Mouse (Mus musculus) embryonic facial prominence, embryonic 15.5 days (tissue): Measurements from ENCODE around the gene Erc1. TPM values are rescaled to one million over a fixed set of nuclear protein-coding genes. Genes with fewer than 3 reads are reported as not detected.
A peak's percentile ranks its signal among the peaks of the same experiment; 100 is the strongest.

Experiments
- ATAC-seq: fragments of 200-750 bp; cut with Nextera tagmentation; 2 replicates; pipeline ENCODE4 v1.8.0; 2017; ENCODE audit warnings: low read depth, moderate TSS enrichment; ENCODE audit not compliant: insufficient number of reproducible peaks, low FRiP score, low TSS enrichment
- H3K27ac ChIP-seq: fragments of 300-500 bp; sonication (generic); replicated peaks from 2 replicates; pipeline ENCODE4 v1.5.1; 2015; ENCODE audit warnings: mild to moderate bottlenecking, inconsistent platforms
- H3K27me3 ChIP-seq: fragments of 300-500 bp; sonication (generic); 2 replicates; pipeline ENCODE4 v1.6.1; 2015; ENCODE audit warnings: inconsistent platforms
- H3K36me3 ChIP-seq: fragments of 300-500 bp; sonication (generic); 2 replicates; pipeline ENCODE4 v1.6.1; 2015; ENCODE audit warnings: mild to moderate bottlenecking, inconsistent platforms
- H3K4me1 ChIP-seq: fragments of 300-500 bp; sonication (generic); 2 replicates; pipeline ENCODE4 v1.6.1; 2015; ENCODE audit warnings: inconsistent platforms
- H3K4me2 ChIP-seq: fragments of 300-500 bp; sonication (generic); replicated peaks from 2 replicates; pipeline ENCODE4 v1.6.1; 2015; ENCODE audit warnings: mild to moderate bottlenecking, inconsistent platforms
- H3K4me3 ChIP-seq: fragments of 300-500 bp; sonication (generic); replicated peaks from 2 replicates; pipeline ENCODE4 v1.5.1; 2015; ENCODE audit warnings: mild to moderate bottlenecking, inconsistent platforms
- H3K9ac ChIP-seq: fragments of 300-500 bp; sonication (generic); 2 replicates; pipeline ENCODE4 v1.6.1; 2015; ENCODE audit warnings: inconsistent platforms
- H3K9me3 ChIP-seq: fragments of 300-500 bp; sonication (generic); replicated peaks from 2 replicates; pipeline ENCODE4 v1.6.1; 2016; ENCODE audit warnings: inconsistent platforms
- WGBS: fragments of 180-500 bp; shearing (Covaris S2); methylation state at CpG from one replicate; pipeline ENCODE4 v1.1.7; 2015; 5-methylcytosine and 5-hydroxymethylcytosine counted together
- polyA plus RNA-seq: library from polyadenylated mRNA; unstranded; fragments of >200 nt; fragmentation: Nextera tagmentation; extraction: Ambion mirVana; gene quantifications from 2 replicates; pipeline ENCODE4 v1.2.1, GENCODE M21; 2015

Gene Erc1
- 19.2 and 21.2 TPM in 2 replicates for polyA plus RNA-seq

- WGBS: under 1% methylated on average over 71 of the region's 73 CpGs
- H3K4me3 ChIP-seq: peak within 1 kb of the TSS; percentile 92
- H3K9me3 ChIP-seq: no peaks in the 10 kb centered on the region
- H3K27ac ChIP-seq: peak within 1 kb of the TSS; percentile 93
- peaks cover 16% of the 10 kb centered on the region for H3K4me1 ChIP-seq
- H3K27me3 ChIP-seq: no peaks in the 10 kb centered on the region
- H3K4me2 ChIP-seq: peak within 1 kb of the TSS; percentile 76
- H3K9ac ChIP-seq: peak within 1 kb of the TSS; percentile 60
- ATAC-seq: peak; percentile 94
- H3K36me3 ChIP-seq: no peaks in the 10 kb centered on the region
These were observed at the start of gene Erc1 for GRCm38 (mm10) chr6:119848034-119848695. Gene Erc1, minus strand, starts transcription at chr6:119848167.

DNA sequence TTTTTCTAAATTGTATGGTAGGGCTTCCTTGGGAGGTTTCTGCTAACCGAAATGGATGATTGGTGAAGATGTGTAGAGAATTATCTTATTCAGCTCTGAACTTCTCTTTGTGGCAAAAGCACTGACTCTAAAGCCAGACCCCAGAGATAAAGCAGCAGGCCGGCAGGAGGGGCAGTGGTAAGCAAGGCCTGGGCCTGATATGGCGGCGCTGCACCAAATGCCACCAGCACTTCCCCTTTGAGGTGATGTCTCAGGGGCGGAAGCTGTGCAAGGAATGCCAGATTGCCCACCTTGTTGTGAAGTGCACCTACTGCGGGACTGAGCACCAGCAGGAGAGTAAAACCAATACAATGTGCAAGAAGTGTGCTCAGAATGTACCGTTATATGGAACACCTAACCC lies 44.7 kb upstream of the Erc1 start:
- H3K4me2 ChIP-seq: no peak overlapping the region
- 80% methylated on average over 7 of the region's 7 CpGs for WGBS
- H3K27me3 ChIP-seq: no peaks in the 10 kb centered on the region
- no peaks in the 10 kb centered on the region for H3K9me3 ChIP-seq
- no peak for ATAC-seq
- no peak overlapping the region for H3K4me3 ChIP-seq
- no peak overlapping the region for H3K9ac ChIP-seq
- H3K4me1 ChIP-seq: no peaks in the 10 kb centered on the region
- H3K36me3 ChIP-seq: no peaks in the 10 kb centered on the region
- H3K27ac ChIP-seq: no peak overlapping the region

DNA sequence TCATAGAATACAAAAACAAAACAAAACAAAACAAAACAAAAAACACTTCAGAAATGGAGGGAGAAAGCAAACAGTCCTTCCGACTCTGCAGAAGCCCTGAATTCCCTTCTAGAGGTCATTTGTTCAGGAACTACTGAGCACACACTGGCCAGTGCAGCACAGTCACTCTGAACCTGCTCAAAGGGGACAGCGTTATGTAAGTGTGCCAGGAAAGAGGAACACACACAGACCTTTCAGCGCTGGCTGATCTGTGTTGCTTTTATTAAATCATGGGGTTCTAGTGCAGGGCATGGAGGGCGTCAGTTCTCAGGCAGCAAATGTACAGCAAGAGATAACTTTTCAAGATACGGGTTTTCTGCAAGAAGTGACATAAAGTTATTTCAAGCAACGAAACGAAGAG lies 35.2 kb upstream of the Erc1 start:
- no peaks in the 10 kb centered on the region for H3K36me3 ChIP-seq
- no peaks in the 10 kb centered on the region for H3K27me3 ChIP-seq
- no peaks in the 10 kb centered on the region for H3K4me1 ChIP-seq
- no peaks in the 10 kb centered on the region for H3K9me3 ChIP-seq
- no peak overlapping the region for H3K9ac ChIP-seq
- no peak for ATAC-seq
- H3K4me3 ChIP-seq: no peak overlapping the region
- no peak overlapping the region for H3K4me2 ChIP-seq
- H3K27ac ChIP-seq: no peak overlapping the region
- 75% methylated on average over 7 of the region's 7 CpGs for WGBS

DNA sequence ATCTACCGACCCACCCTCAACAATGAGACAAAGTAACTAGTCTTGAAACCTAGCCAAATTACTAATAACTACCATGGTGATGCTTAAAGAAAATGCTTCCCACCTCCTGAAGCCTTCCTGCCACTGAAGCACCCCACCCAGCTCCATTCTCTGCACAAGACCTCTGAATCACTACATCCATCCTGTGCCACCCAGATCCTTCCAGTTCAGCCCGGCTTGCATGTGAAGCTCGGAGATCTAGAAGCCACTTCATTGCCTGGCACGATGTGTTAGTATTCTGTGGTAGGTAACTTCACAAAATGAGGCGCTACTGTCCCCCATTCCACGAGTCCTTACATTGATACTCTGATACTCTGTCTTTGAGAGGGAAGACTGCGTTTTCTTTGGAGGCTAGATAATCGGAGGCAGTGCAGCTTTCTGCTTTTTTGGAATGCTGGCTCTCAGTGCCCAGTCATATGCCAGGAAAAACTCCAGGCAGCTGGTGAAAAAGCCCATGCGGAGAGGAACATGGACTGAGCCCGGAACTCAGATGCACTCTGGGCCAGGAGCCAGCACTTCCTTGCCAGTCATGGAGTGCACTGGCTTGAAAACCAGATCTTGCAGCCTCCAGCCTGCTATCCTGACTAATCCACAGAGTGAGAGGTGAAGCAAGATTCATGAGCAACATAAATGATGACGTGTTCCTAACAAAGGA lies 16.5 kb upstream of the Erc1 start:
- Histone ChIP-seq H3K4me2 (no peak overlapping the region), H3K9ac (no peak overlapping the region), H3K4me1 (no peaks in the 10 kb centered on the region), H3K27me3 (no peaks in the 10 kb centered on the region), H3K9me3 (no peaks in the 10 kb centered on the region), H3K4me3 (no peak overlapping the region), H3K27ac (no peak overlapping the region), H3K36me3 (no peaks in the 10 kb centered on the region)
- no peak for ATAC-seq
- 79% methylated on average over 11 of the region's 11 CpGs for WGBS

- no peak for ATAC-seq
- no peak overlapping the region for H3K27ac ChIP-seq
- 53% methylated on average over 8 of the region's 8 CpGs for whole genome bisulfite sequencing
- no peaks in the 10 kb centered on the region for H3K9me3 ChIP-seq
- no peaks in the 10 kb centered on the region for H3K36me3 ChIP-seq
- H3K4me2 ChIP-seq: no peak overlapping the region
- no peak overlapping the region for H3K4me3 ChIP-seq
- H3K4me1 ChIP-seq: no peaks in the 10 kb centered on the region
- H3K27me3 ChIP-seq: no peaks in the 10 kb centered on the region
- no peak overlapping the region for H3K9ac ChIP-seq
These were observed 13.6 kb upstream of the Erc1 start for GRCm38 (mm10) chr6:119861519-119861918.

- H3K9ac ChIP-seq: no peak overlapping the region
- H3K9me3 ChIP-seq: no peaks in the 10 kb centered on the region
- no peaks in the 10 kb centered on the region for H3K36me3 ChIP-seq
- H3K4me2 ChIP-seq: no peak overlapping the region
- no peak overlapping the region for H3K27ac ChIP-seq
- ATAC-seq: no peak
- H3K4me3 ChIP-seq: no peak overlapping the region
- WGBS: 95% methylated on average over 2 of the region's 2 CpGs
- H3K27me3 ChIP-seq: no peaks in the 10 kb centered on the region
- H3K4me1 ChIP-seq: no peaks in the 10 kb centered on the region
These were observed 12.3 kb upstream of the Erc1 start for GRCm38 (mm10) chr6:119860236-119860635.

- no peaks in the 10 kb centered on the region for H3K27me3 ChIP-seq
- no peak for ATAC-seq
- H3K36me3 ChIP-seq: no peaks in the 10 kb centered on the region
- H3K4me2 ChIP-seq: no peak overlapping the region
- H3K27ac ChIP-seq: no peak overlapping the region
- 71% methylated on average over 4 of the region's 4 CpGs for WGBS
- H3K9me3 ChIP-seq: no peaks in the 10 kb centered on the region
- no peak overlapping the region for H3K9ac ChIP-seq
- no peak overlapping the region for H3K4me3 ChIP-seq
- no peaks in the 10 kb centered on the region for H3K4me1 ChIP-seq
These were observed 7.5 kb upstream of the Erc1 start for GRCm38 (mm10) chr6:119855471-119855870.

- no peaks in the 10 kb centered on the region for H3K36me3 ChIP-seq
- peaks cover 3% of the 10 kb centered on the region for H3K4me1 ChIP-seq
- H3K9me3 ChIP-seq: no peaks in the 10 kb centered on the region
- H3K27ac ChIP-seq: no peak overlapping the region
- no peak for ATAC-seq
- H3K4me2 ChIP-seq: no peak overlapping the region
- H3K9ac ChIP-seq: no peak overlapping the region
- 30% methylated on average over 2 of the region's 2 CpGs for WGBS
- H3K27me3 ChIP-seq: no peaks in the 10 kb centered on the region
- no peak overlapping the region for H3K4me3 ChIP-seq
These were observed 6.2 kb upstream of the Erc1 start for GRCm38 (mm10) chr6:119854156-119854555.

DNA sequence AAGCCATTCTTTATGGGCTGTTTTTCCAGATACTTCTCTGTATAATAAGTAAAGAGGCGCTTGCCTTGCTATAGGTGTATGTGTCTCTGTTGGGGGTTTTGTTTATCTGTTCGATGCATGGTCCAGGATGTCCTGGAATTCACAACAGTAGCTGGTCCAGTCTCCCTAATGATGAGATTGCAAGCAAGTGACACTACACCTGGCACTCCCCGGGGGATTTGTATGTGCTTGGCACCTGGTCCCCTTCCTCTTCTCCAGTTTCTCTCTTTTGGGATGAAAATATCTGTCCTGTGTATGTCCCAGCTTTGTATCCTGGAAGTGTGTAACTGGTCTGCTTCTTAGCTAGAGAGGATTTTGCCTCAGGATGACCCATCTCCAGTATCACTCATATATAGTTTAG lies 1.9 kb upstream of the Erc1 start:
- ATAC-seq: no peak
- no peak overlapping the region for H3K27ac ChIP-seq

DNA sequence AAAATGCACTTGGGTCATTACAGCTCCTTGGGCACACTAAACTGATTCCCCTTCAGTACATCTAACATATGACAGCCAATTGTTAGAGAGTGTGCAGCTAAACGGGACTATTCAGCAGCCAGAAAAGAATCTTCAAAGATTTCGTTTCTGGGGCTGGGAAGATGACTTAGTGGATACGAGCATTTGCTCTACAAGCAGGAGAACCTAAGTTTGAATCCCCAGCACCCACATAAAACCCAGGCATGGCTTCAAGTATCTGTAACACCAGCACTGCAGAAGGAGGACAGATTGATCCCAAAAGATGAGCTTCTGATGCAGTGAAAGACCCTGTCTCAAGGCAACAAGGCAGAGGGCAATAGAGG lies 1.4 kb upstream of the Erc1 start:
- H3K4me3 ChIP-seq: peak overlapping the region; percentile 92; the same call in 1 of the 2 replicates
- ATAC-seq: no peak
- 71% methylated on average over 3 of the region's 3 CpGs for WGBS
- H3K27me3 ChIP-seq: no peaks in the 10 kb centered on the region
- no peak overlapping the region for H3K9ac ChIP-seq
- H3K9me3 ChIP-seq: no peaks in the 10 kb centered on the region
- H3K4me1 ChIP-seq: peaks cover 16% of the 10 kb centered on the region
- H3K36me3 ChIP-seq: no peaks in the 10 kb centered on the region
- no peak overlapping the region for H3K27ac ChIP-seq
- peak overlapping the region; percentile 76; the same call in 1 of the 2 replicates for H3K4me2 ChIP-seq

More for the DNA sequence above, 1.9 kb upstream of the Erc1 start:
- Histone ChIP-seq H3K9ac (no peak overlapping the region), H3K36me3 (no peaks in the 10 kb centered on the region), H3K9me3 (no peaks in the 10 kb centered on the region), H3K4me2 (no peak overlapping the region), H3K27me3 (no peaks in the 10 kb centered on the region), H3K4me3 (no peak overlapping the region), H3K4me1 (peaks cover 16% of the 10 kb centered on the region)
- WGBS: 92% methylated on average over 3 of the region's 3 CpGs

DNA sequence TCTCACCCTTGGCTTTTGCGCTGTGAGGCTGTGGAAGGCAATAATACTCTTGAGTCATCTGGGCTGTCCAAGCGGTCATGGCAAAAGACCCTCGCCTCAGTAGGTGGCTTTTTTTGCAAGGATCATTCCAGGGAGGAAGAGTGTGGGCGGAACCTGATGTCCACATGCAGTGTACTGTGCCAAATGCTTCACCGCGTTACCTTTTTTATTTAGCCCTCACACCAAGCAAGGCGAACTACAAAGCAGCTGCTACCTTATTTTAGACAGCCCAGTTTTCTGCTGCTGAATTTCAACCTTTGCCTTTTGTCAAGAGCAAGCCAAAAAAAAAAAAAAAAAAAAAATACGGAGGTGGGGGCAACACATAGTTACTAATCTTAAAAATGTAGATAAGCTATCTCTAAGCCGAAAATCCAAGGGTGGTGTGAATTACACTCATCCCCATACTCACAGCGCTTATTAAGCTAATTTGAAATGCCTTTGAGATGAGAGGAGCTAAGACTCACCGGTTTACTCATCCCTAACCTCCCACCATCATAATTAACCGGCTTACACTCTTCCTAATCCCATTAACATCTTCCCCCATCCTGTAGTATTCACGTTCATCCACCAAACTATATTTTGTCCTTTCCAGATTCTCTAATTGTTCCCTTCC lies 855 bp upstream of the Erc1 start:
- WGBS: 17% methylated on average over 13 of the region's 13 CpGs

More for the DNA sequence above, 855 bp upstream of the Erc1 start:
- Histone ChIP-seq H3K9me3 (no peaks in the 10 kb centered on the region), H3K4me2 (peak overlapping the region; percentile 76), H3K4me3 (peak overlapping the region; percentile 92), H3K4me1 (peaks cover 16% of the 10 kb centered on the region), H3K36me3 (no peaks in the 10 kb centered on the region), H3K9ac (peak overlapping the region; percentile 60), H3K27me3 (no peaks in the 10 kb centered on the region), H3K27ac (peak overlapping the region; percentile 93)
- no peak; the same call in 1 of the 2 replicates for ATAC-seq
